Mouse (Mus musculus) Patski (cell line): Measurements from ENCODE around the gene Ptpdc1. TPM values are rescaled to one million over a fixed set of nuclear protein-coding genes. Genes with fewer than 3 reads are reported as not detected.
A peak's percentile ranks its signal among the peaks of the same experiment; 100 is the strongest.

Experiments used
- ATAC-seq: fragments of 100-300 bp; one replicate; pipeline ENCODE4 v1.8.0; 2021
- CTCF ChIA-PET: fragments of 350-600 bp; sonication (Branson Sonifier 250); formaldehyde crosslinking; loops from one replicate; lab custom pipeline; 2022; ENCODE audit warnings: inconsistent platforms; lab: Charles Lee
- POLR2A ChIA-PET: fragments of 350-600 bp; sonication (Branson Sonifier 250); formaldehyde crosslinking; loops from one replicate; lab custom pipeline; 2022; ENCODE audit warnings: antibody characterized with exemption, inconsistent platforms; lab: Charles Lee
- DNase-seq: peaks from one replicate; pipeline ENCODE4 v3.0.0-alpha.2; 2011; ENCODE audit warnings: low read depth, low spot score
- H3K27me3 ChIP-seq: fragments of 371-371 bp; one replicate; pipeline ENCODE4 v1.5.1; 2021
- CTCF ChIP-seq: fragments of 100-300 bp; IDR thresholded peaks from one replicate; pipeline ENCODE4 v1.5.1; 2021
- in situ Hi-C: fragments of 300-500 bp; cut with MboI; formaldehyde crosslinking; loops from 3 replicates; pipeline ENCODE4 v1.11.1; 2018; ENCODE audit warnings: low pct_unique_long_range_greater_than_20kb, mixed read lengths
- polyA plus RNA-seq: library from polyadenylated mRNA; unstranded; gene quantifications from one replicate; pipeline ENCODE4 v1.2.3, GENCODE M21; 2021

Ptpdc1 gene
- polyA plus RNA-seq, 1 experiment from 2014 or later, result 8.9 TPM

GRCm38 (mm10) chr13:48663211-48663987, 37.9 kb upstream of the Ptpdc1 start:
- ATAC-seq (no peak), DNase-seq (no peak)
- CTCF ChIA-PET, result no interaction called here
- in situ Hi-C loops, result no loop called here
- H3K27me3 ChIP-seq, result peaks cover 46% of the 10 kb centered on the region
- POLR2A ChIA-PET, result no interaction called here
- no peak for TF ChIP-seq CTCF

- in situ Hi-C loops, result no loop called here
- CTCF ChIA-PET, result no interaction called here
- DNase-seq, result no peak
- H3K27me3 ChIP-seq, result peaks cover 51% of the 10 kb centered on the region
- POLR2A ChIA-PET, result no interaction called here
- no peak for TF ChIP-seq CTCF
- ATAC-seq, result peak; percentile 7
These were observed 37.1 kb upstream of the Ptpdc1 start, which contains the start of gene Barx1 for GRCm38 (mm10) chr13:48662431-48663143. Gene Barx1, plus strand, starts transcription at chr13:48662998.

GRCm38 (mm10) chr13:48661561-48661960, 36.1 kb upstream of the Ptpdc1 start:
- ATAC-seq, result no peak
- peaks cover 55% of the 10 kb centered on the region for H3K27me3 ChIP-seq
- DNase-seq, result no peak
- ChIA-PET CTCF (no interaction called here), POLR2A (interaction anchor here (0.6 kb wide), 2 partner anchors 17 to 491 kb away, joined by 3 to 5 read pairs; no protein-coding TSS in a partner anchor)
- in situ Hi-C loops, result no loop called here
- no peak for TF ChIP-seq CTCF

DNA sequence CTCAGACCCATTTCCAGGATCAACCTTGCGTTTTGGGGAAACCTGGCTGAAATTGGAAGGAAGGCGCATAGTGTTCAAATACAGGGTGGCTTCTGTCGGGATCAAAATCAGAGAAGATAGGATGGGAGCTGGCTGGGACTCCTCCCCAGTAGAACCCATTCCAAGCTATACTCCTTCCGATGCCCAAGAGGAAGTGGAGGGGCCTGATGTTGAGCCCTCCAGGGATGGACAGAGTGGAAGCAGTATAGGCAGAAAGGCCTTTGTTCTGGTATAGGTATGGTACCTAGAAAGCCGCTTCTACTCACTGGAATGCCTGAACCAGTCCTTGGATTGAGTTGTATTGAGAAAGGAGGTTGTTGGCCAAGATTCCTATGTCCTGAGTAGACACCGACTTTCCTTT, 35.3 kb upstream of the Ptpdc1 start:
- POLR2A ChIA-PET, result no interaction called here
- in situ Hi-C loops, result no loop called here
- CTCF ChIA-PET, result no interaction called here
- ATAC-seq, result no peak
- TF ChIP-seq CTCF, result no peak
- no peak for DNase-seq
- peaks cover 49% of the 10 kb centered on the region for H3K27me3 ChIP-seq

DNA sequence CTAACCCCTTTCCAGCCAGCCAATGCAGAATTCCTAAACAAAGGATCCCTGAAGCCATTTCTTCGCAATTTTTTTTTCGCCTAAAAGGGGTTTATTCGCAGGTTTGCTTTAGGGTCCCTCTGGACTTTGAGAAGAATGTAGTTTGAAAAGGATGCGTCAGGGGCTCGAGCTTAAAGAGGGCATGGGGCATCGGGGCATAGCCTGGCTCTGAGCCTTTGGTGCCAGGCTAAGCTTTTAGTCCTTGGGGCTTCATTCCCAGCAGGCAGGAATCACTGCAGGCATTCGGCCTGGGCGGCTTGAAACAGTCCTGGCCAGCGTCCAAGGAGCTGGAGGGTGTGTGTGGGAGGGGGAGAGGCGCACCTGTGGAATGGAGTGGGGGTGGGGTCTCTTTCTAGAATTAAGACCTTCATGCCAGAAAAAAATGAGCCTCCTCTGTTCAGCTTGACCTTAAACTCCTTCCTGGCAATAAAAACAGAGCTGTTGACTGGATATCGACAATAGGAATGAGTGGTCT, 34.8 kb upstream of the Ptpdc1 start:
- TF ChIP-seq CTCF, result no peak
- ATAC-seq, result no peak
- no peak for DNase-seq
- in situ Hi-C loops, result no loop called here
- POLR2A ChIA-PET, result no interaction called here
- CTCF ChIA-PET, result no interaction called here
- H3K27me3 ChIP-seq, result peaks cover 45% of the 10 kb centered on the region

DNA sequence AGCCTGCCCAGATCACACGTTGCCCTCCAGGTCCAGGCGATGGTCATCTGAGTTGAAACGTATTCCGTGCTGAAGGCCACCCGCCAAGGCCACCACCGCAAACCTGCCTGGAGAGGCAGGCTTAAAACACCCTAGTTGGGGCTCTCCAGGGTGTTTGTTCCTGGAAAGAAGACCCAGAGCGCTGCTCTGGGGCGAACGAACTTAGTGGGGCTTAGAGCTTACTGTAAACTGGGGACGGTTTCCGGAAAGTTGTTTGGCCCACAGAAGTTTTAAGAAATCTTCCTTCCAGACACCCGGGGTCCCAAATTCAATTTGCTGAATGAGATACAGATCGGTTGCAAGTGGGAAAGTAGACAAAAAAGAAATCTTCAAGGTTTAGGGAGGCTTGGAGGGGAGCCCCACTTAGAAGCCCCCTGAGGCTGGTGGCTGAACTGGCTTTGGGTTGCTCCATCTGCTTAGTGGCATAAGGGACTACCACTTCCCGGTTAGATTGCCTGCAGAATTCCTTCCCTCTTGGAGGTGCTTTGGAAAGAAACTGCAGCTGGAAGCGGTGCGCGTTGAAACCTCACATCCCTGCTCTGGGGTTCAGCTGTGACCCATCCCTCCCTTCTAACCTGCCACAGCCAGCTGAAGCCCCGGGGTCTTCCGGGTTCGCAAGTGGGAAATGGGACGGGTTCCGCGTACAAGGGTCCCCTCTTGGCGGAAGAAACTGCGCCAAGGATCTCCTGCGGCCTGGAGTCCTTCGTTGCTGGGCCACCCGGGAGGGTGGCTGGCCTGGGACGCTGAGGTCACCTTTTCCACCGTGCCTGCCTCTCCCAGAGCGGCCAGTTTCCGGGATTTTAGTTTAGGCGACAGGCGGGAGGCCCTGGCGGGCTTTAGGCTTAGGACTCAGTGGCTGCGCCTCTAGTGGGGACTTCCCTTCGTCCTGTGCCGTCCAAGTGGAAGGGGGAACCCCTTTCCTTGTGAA, 34.1 kb upstream of the Ptpdc1 start:
- no peak for TF ChIP-seq CTCF
- POLR2A ChIA-PET, result no interaction called here
- H3K27me3 ChIP-seq, result peaks cover 42% of the 10 kb centered on the region
- ATAC-seq (no peak), DNase-seq (no peak)
- in situ Hi-C loops, result loop anchor here (10.0 kb wide), 1 partner anchor 365 kb away; no protein-coding TSS in a partner anchor
- CTCF ChIA-PET, result no interaction called here

- in situ Hi-C loops, result loop anchor here (10.0 kb wide), 1 partner anchor 366 kb away; no protein-coding TSS in a partner anchor
- ATAC-seq (no peak), DNase-seq (no peak)
- ChIA-PET POLR2A (interaction anchor here (0.5 kb wide), 1 partner anchor 129 kb away, joined by 4 read pairs; no protein-coding TSS in a partner anchor), CTCF (no interaction called here)
- H3K27me3 ChIP-seq, result peaks cover 41% of the 10 kb centered on the region
- no peak for TF ChIP-seq CTCF
These were observed 33.3 kb upstream of the Ptpdc1 start for GRCm38 (mm10) chr13:48658588-48659253.

GRCm38 (mm10) chr13:48657791-48658190, 32.3 kb upstream of the Ptpdc1 start:
- ATAC-seq (no peak), DNase-seq (no peak)
- in situ Hi-C loops, result loop anchor here (10.0 kb wide), 1 partner anchor 367 kb away; no protein-coding TSS in a partner anchor
- CTCF ChIA-PET, result no interaction called here
- POLR2A ChIA-PET, result interaction anchor here (0.5 kb wide), 1 partner anchor 128 kb away, joined by 4 read pairs; no protein-coding TSS in a partner anchor
- no peak for TF ChIP-seq CTCF
- peaks cover 42% of the 10 kb centered on the region for H3K27me3 ChIP-seq

- POLR2A ChIA-PET, result interaction anchor here (0.6 kb wide), 1 partner anchor 17 kb away, joined by 5 read pairs; no protein-coding TSS in a partner anchor
- no peak for ATAC-seq
- CTCF ChIA-PET, result interaction anchor here (1.3 to 4.2 kb wide), 6 partner anchors 9 to 146 kb away, joined by 3 to 26 read pairs (median 6); no protein-coding TSS in a partner anchor
- no peak for DNase-seq
- in situ Hi-C loops, result loop anchor here (10.0 kb wide), 1 partner anchor 369 kb away; no protein-coding TSS in a partner anchor
- TF ChIP-seq CTCF, result no peak
- peaks cover 34% of the 10 kb centered on the region for H3K27me3 ChIP-seq
These were observed 30.2 kb upstream of the Ptpdc1 start for GRCm38 (mm10) chr13:48655637-48656036.
